Mouse (Mus musculus) adrenal gland, adult 2 months (tissue): Measurements from ENCODE around the gene Ric3. TPM values are rescaled to one million over a fixed set of nuclear protein-coding genes. Genes with fewer than 3 reads are reported as not detected.

Source experiments
- DNase-seq: peaks from one replicate; pipeline ENCODE4 v3.0.0; 2021
- polyA plus RNA-seq: library from polyadenylated mRNA; depleted of rRNA; stranded (reverse); fragments of >200 nt; gene quantifications from 2 replicates; pipeline ENCODE4 v1.2.3, GENCODE M21; 2012; rRNA removed
- total RNA-seq, 2 experiments: library from RNA; stranded (reverse); gene quantifications; 2 replicates each; pipeline ENCODE4 v1.2.3; 2021

The Ric3 gene
- total and polyA plus RNA-seq, 3 experiments = 39.6 to 98.5 (median 63.7) TPM

DNA sequence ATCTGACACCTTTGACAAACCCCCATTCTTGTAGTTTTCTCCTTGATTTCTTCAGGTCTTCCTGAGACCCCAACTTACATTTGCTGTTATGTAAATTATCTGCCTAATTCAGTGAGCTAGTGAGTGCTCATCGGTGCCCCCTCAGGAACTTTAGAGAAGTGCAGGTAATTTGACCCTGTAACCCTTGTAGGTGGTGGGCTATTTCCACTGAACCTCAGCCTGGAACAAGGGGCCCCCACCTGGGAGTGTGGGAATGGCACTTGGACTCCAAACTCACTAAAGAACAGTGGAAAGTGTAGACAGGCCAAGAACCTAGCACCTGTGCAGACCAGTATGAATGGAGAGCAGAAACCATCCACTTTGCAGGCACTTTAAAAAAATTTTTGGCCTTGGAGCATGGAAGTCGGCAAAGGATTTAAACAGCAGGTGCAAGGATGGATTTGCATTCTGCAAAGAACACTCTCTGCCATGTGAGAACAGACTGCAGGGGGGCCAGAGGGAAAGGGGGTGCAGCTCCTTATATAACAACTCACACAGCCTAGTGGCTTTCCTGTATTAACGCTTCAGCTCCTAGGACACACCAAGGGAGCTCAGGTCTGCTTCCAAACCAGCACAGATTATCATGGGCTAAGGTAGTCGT is 82.7 kb downstream of the Ric3 start:
- DNase-seq = peak; percentile 21

DNA sequence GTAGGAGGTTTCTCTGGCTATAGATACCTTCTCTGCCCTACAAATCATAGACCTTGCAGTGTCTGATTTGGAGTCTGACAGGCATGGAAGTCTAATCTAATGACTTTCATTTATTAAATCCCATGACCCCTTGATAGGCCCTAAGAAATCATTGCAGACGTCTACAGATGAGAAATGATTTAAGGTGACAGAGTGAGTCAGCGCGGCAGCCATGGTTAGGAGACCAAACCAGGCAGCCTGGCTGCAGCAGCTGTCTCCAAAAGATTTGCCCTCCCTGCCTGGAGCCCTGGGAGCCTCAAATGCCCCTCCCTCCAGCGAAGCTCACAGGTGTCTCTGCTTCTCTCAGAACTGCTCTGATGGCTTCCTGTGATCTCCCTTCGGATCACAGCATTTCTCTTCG is 87.0 kb downstream of the Ric3 start:
- DNase-seq = peak; percentile 54

DNA sequence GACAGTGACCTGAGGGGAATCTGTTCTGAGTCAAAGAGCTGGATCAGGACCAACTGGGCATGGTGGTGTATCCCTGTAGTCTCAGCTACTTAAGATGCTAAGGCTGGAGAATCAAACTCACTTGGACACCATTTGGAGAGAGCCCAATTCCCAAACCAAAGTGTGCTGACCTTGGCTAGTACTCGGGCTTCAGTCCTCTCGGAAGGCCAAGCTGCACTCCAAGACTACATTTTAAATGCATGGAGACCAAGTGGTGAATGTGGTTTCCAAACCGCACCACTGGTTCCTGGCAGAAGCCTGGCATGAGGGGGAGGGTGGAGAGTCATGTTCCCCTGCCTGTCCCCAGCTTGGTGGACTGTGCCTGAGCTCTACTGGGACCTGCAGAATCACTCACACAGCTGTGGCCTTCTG is 89.2 kb downstream of the Ric3 start:
- peak; percentile 20 for DNase-seq

DNA sequence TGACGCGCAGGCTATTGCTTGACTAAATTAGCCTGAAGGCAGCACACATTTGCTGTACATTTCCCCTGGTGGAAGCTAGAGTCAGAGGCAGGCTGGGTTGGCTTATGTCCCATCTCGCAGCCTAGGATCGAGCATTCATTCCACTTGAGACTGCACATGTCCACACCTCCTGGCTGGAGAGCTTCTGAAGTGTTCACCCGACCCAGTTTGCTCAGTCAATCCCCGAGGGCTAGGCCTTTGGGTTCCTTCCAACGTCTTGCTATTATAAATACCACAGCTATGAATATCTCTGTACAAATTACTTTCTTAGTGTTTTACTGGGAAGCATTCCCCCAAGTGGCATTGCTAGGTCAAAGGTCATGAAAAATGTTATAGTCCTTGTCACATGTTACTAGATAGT is 89.9 kb downstream of the Ric3 start:
- peak; percentile 63 for DNase-seq

DNA sequence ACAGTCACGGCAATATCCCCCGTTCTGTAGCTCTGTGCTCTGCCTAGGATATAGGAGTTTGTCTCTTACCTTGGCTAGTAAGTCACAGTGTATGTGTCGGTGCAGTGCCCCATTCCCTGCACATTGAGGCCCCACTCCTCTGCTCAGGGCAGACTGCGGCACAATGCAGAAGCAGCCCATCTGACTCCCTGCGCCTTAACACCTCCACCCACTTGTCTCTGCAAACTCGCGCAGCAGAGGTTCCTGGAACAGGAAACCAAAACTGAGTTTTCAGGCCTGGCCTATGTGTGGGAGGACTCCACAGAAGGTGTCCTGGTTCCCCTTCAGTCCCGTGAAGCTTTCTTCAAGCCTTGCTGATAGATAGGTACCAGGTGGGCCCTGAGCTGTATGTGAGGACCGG is 91.9 kb downstream of the Ric3 start:
- DNase-seq = no peak

DNA sequence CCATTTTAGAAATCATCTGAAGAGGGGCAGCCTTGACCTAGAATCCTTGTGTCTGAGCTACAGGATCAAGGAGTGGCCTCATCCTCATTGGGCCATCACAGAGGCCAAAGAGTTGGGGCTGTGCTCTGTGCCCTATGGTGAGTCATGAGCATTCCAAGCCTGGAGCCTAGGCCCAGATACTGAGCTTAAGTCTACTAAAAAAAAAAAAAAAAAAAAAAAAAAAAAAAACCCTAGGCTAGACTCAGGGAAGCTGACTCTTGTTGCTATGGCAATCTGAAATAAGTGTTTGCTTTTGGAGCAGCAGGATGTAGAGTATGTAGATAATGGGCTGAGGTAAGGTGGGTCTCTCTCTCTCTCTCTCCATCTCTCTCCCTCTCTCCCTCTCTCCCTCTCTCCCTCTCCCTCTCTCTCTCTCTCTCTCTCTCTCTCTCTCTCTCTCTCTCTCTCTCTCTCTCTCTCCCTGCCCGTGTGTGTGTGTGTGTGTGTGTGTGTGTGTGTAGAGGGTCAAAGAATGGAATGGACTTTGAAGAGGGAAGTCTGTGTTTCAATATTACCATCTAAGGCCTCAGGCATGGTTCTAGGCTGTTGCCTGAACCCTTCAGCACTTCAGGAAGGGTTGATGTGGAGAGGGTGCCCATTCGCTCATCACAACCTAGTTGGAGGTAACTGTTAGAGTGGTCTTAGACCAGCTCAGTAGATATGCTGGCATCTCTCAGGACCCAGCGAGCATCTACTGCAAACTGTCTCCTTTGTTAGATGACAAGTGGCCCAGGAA is 97.0 kb downstream of the Ric3 start:
- peak; percentile 50 for DNase-seq

Other genes starting within 250 kb of the Ric3 start
- not detected for gene Olfr516, start 232.8 kb downstream of the Ric3 start, total RNA-seq
- not detected in 2 replicates for gene Olfr516, start 232.8 kb downstream of the Ric3 start, polyA plus RNA-seq
- gene Olfr517, start 211.0 kb downstream of the Ric3 start, total RNA-seq = not detected
- gene Olfr517, start 211.0 kb downstream of the Ric3 start, polyA plus RNA-seq = not detected in 2 replicates
- not detected for gene Olfr518, start 198.3 kb downstream of the Ric3 start, total RNA-seq
- not detected in 2 replicates for gene Olfr518, start 198.3 kb downstream of the Ric3 start, polyA plus RNA-seq
- gene Olfr519, start 188.9 kb downstream of the Ric3 start, total RNA-seq = not detected
- gene Olfr519, start 188.9 kb downstream of the Ric3 start, polyA plus RNA-seq = not detected in 2 replicates
- gene Nlrp10, start 153.2 kb downstream of the Ric3 start, total RNA-seq = under 1 TPM; 0.17 to 0.61 TPM
- gene Nlrp10, start 153.2 kb downstream of the Ric3 start, polyA plus RNA-seq = 0.02 TPM in 2 replicates
- 100 to 1,000 TPM; 118 to 158 TPM for gene Eif3f, start 148.9 kb downstream of the Ric3 start, total RNA-seq
- gene Eif3f, start 148.9 kb downstream of the Ric3 start, polyA plus RNA-seq = 634 and 641 TPM in 2 replicates
- 10 to 100 TPM; 25.9 to 41.5 TPM for gene Tub, start 133.0 kb downstream of the Ric3 start, total RNA-seq
- 13.1 and 26.2 TPM in 2 replicates for gene Tub, start 133.0 kb downstream of the Ric3 start, polyA plus RNA-seq
- 1 to 10 TPM; 4.9 to 9.0 TPM for gene Lmo1, start 91.9 kb upstream of the Ric3 start, total RNA-seq
- gene Lmo1, start 91.9 kb upstream of the Ric3 start, polyA plus RNA-seq = 12.1 and 29.5 TPM in 2 replicates